Mouse (Mus musculus): ENCODE measurements at regions not wholly inside any gene's neighbourhood (a gene's known extent, or its start where the extent isn't known, plus 50 kb on each side); places are given as distances from the start of the nearest gene placed in this dataset.

GRCm38 (mm10) chr5:23331041-23331440, 103.2 kb upstream of the Kmt2e start:
- no peak for TF ChIP-seq CTCF (conservative IDR thresholded peaks at IDR 0.05; ENCODE audit: low read length)
- no peak for TF ChIP-seq NANOG (IDR thresholded peaks at IDR 0.05; ENCODE audit: borderline replicate concordance, low read length)
